Mouse (Mus musculus) B cell, adult 2 months (primary cell): ENCODE data around the gene Zfp526.

ENCODE experiments used
- DNase-seq, 2 experiments: peaks; one replicate each; pipeline ENCODE4 v3.0.0; 2022

Zfp526 gene

DNA sequence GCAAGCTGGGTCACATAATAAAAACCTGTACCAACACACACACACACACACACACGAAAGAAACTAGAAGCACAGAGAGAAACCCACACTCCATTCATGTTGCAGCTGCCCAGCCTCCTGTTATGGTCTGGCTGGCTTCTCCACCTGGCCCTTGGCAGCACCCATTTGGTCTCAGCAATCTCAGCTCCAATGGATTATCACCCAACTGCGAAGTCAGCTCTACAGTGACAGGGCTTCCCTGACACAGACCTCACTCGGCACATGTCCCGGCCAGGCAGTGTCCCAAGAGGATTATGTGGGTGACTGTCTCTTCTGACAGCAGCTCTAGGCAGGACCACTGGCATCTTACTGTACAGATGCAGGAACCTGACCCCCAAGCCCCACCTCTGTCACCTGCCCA lies 10.7 kb upstream of the Zfp526 start:
- no peak for DNase-seq

DNA sequence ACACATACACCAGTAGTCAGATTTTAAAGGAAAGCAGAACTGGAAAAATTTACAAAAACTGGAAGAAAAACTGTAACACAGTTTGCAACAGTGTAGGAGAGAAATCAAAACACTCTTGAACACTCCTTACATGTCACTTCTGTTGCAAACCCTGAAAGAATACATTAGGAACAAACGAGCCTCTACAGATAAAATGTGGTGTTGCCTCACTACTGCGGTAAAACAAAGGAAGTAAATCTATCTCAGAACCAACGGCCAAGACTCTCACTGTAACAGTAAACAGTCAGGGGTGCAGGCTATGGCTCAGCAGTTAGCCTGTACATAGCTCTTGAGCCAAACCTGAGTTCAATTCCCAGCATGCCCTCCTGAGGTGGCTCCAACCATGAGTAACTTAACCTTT lies 8.1 kb upstream of the Zfp526 start:
- DNase-seq, result no peak

DNA sequence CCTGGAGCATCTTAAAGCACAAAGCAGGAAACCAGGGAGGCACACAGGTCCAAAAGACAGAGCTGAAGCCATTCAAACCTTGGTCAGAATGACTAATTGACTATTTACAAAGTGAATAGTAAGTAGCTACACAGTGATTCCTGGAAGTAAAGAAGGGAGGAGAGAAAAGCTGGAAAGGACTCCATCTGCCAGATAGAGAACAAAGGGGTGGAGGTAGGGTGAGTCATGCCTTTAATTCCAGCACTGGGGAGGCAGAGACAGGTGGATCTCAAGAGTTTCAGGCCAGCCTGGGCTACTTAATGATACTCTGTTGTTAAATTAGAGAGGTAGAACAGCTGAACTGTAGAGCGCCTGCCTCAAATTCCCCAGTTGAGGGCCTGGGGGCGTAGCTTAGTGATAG lies 7.1 kb upstream of the Zfp526 start:
- DNase-seq, result no peak

DNA sequence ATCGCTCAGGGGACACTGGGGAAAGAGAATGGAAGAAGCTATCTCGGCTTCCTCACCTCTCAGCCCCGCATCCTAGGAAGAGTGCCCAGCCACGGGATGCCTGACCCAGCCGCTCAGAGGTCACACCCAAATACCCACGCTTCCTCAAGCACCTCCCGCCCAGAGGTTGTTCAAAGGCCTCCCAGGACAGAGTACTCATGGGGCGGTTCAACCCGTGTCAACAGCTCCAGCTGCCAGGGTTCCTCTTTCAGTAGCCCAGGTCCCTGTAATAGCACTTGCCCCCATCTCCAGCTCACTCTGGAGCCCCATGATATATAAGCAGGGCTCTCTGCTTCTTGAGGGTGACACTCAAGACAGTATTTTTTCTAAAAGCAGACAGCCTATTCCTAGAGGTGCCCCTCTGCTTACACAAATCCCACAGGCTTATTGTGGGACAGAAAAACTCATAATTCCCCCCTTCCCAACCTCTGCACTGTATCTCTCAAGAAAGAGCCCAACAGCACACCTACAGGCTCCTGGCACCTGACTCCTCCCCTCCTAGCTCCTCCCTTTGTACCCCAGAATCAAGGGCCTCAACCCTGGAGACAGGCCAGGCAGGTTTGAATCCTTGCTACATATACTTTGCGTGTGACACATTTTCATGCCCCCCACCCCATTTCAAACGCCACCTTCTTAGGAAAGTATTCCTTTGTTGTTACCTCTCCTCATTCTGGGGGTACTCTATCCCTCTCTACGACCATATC lies 3.4 kb upstream of the Zfp526 start:
- peak; percentile 30 to 34 for DNase-seq

DNA sequence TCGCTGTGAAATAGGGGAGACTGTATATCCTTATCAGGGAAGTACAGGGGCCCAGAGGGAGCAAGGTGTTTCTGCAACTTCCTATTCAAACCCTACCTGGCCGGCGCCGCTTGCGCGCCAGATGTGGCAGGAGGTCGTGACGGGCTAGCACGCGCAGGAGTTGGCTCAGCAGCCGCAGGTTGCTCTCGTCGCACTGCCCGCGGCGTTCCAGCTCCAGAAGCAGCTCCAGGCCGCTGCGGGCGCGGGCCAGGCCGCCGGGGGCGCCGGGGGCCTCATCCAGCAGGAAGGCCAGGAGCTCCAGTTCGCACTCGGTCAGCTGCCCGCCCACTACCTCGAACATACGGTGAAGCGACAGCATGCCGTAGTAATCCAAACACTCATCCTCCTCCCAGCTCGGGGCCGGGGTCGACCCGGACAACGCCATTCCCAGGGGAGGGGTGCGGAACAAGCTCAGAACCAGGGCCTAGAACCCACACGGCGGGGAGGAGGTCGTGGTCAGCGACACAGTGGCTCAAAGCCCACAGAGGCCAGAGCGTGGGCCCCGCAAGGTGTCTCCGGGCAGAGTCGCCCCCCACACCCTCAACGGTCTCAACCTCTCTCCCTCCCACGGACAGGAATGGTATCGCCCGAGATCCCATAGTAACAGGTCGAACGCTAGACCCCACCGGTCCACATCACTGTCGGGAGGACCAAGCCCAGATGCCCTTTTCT lies 2.4 kb upstream of the Zfp526 start:
- peak; percentile 51 to 54 for DNase-seq

DNA sequence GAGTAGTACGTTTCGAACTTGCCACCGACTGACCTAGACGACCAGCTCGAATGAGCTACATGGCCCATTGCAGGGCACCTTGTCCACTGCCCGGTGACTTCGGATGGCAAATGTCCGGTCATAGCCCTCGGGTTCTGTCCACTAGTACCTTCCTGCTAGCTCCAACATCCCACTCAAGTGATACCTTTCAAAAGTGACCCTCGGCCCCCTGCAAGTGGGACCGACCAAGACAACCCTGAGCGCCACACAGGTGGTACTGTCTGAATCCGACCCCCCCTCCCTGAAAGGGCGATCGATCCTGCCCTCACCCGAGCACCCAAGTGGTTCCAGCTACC lies 1.8 kb upstream of the Zfp526 start:
- DNase-seq, result no peak

DNA sequence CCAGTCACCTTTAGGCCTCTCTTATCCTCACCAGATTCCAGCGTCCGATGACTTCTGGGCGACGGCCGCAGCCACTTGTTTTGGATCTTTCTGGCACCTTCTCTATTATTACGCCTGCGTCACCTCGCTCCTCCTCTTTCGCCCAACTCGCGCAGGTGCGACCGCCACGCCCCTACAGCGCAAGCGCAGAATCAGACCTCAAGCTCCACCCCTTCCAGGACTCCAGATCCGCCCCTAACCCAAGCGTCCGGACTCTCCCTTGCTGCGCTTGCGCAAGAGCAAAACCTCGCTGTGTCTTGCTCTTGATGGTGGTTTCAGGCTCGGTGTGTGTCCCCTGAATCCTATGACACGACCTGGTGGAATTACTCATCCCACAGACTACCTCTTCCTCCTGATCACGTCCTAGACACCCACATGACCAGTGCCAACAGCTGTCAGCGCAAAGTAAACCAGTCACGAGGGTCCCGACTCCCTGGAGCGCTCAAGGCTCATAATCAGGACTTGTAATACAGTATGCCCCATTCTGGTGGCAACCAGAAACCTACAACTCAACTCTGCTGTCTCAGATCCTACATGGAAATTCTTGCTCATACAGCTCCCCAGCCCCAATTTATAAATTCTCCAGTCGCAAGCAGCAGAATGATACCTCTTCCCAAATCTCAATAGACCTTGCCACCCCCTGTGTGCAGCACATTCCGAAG lies 1.3 kb upstream of the Zfp526 start:
- DNase-seq, result peak; percentile 97 to 98

DNA sequence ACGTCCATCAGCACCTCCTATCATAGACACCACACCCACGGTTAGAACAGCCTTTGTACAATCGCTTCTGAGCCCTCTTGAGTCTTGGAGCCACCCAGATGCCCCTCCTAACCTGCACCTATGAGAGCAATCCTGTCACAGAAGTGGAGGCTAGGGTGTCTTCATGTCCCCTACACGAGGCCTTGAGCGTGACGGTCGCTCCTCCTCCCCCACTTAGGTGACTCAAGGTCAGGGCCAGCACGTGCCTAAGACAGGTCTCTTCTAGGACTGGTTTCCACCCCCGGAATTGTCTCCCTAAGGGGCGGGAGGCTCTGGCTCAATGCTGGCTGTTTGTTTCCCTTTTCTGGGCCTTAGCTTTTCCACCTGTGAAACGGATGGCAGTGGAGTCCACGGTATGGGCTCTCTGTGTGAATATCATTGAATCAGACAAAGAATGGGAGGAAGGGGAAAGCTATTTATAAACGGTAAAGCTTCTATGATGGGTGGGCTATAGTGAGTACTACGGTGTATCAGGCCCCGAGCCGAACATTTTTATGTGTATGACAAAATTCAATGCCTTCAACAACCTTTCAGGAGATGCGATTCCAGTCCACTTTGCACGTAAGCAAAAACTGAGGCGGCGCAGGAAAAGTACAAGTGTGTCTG lies 646 bp upstream of the Zfp526 start, which contains the start of gene Dedd2:
Dedd2 (minus strand) TSS at position 159 of the 645 bp plus-strand sequence.
- DNase-seq, result peak; percentile 33

DNA sequence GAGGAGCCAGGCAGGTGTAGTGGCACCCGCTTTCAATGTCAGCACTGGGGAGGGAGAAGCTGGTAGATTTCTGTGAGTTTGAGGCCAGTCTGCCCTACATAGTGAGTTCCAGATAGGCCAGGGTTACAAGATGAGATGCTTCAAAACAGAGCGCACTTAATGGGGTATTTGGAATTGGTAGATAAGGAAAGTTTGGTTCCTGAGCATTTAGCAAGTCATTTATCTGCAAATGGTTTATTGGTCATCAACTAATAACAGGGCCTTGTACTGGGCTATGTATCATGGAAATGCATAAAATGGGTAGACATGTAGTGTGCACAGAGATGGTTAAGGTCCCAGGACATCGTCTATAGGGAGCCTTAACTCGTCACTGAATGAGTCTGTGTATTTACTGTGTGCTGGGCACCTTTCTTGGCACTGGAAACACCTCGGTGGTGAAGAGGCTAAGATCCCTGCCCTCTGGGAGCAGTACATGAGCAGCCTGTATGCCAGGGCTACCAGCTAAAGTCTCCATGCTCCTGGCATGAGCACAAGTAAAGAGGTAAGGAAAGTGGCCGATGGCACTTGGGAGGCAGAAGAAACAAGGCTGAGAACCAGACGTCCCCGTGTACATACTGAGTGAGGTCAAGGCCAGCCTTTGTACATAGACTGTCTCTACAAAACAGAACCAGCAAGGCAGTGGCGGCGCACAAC lies 1.2 kb downstream of the Zfp526 start:
- no peak for DNase-seq

DNA sequence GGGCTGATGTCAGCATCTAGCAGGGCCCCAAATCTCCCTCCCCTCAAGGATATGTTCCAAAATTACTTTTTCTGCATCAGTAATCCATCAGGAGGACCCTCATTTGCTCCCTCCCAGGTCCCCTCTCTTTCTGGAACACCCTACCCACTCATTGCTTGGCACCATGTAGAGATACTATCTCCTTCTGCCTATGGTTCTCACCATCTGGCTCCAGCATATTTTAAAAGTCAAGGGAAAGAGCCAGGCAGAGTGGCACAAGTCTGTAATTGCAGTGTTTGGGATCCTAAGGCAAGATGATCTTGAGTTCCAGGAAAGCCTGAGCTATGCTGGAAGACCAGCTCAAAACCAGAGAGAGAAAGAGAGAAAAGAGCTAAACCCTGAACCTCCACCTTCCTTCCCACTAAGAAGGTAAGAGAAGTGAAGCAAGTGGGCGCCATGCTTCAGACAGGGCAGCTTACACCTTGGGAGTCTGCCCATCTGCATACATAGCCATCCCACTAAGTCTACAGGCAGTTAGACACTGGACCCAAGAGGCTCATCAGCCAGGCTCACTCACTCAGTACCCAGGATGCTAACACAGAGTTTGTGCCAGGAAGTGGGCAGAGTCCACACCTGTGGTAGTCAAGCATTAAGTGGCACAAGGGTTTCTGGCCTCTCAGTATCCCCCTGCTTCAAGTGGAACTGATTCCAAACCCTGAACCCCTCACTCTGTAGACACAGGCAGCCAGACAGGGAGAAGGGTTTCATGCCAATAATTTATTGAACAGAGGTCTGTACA lies 6.5 kb downstream of the Zfp526 start:
- DNase-seq, result no peak

DNA sequence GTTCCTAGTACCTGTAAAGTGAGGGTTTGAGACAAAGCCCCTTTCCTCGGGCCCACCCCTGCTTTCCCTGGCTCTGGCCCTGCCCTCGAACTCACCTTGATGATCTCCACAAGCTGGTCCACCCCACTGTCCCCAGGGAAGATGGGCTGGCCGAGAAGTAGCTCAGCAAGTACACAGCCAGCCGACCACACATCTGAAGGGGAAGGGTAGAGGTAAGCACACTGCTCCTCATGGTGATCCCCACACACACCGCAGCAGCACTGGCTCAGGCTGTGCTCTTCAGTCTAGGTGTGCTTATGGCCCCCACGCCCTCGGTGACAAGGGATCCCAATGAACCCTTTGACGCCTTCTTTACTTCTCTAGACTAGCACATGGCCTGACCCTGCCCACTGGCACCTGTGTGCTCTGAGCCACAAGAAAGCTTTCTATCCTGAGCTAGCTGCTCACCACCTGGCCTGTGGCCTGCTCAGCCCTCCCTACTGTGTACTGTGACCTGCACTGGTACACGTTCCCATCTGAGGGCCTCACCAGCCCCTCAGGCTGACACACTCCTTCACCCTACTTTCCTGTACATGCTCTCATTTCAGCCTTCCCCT lies 9.6 kb downstream of the Zfp526 start:
- no peak for DNase-seq

DNA sequence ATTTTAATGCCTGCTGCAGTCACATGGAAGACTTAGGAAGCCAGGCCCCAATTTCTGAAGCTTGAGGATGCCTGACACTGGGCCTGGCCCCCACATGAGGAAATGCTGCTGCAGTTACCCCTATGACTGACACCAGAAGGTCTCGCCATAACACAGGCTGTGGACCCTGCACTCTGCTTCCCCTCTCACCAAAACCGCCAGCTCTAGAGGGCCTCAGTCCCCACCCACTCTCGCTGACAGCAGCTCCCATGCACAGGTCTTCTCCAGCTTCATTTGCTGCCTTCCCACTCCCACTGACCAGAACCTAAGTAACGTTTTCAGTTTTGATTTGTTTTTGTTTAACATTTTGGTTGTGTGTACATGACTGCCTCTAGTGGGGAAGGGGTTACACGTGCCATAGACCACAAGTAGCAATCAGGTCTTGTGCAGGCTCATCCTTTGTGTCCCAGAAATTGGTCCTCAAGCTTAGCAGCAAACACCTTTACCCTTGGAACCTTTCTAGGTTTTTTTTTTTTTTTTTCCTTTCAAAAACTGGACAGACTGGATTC lies 10.9 kb downstream of the Zfp526 start:
- no peak for DNase-seq

DNA sequence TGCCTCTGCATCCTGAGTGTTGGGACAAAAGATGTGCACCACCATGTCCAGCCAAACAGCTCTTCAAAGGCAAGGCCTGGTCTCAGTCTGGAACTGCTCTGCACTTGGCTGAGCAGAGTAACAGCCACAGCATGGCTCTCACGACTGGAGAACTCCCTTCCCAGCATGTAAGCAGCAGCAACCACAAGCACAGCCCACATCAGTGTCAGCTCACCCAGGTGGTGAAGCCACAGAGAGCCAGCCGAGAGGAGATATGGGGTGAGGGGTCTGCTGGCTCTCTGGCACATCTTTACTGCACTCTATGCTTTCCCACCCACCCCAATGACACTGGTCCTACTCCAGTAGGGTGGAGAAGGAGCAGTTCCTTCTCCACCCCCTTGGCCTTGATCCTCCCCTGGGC lies 11.8 kb downstream of the Zfp526 start:
- DNase-seq, result no peak

DNA sequence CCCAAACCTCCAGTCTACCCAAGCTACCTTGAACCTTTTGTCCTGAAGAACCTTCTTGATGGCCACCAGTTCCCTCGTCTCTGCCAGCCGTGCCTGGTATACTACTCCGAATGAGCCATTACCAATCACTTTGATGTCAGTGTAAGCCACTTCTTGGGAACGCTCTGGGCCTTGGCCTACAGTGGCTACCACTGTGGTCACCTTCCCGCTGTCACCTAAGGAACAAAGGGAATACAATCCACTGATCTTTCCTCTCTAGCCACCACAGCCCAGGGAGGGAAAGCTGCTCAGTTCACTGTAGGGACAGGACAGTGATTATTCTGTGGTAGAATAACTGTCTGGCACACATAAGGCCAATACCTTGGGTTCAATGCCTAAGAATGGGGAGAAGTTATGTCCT lies 14.3 kb downstream of the Zfp526 start:
- no peak for DNase-seq

DNA sequence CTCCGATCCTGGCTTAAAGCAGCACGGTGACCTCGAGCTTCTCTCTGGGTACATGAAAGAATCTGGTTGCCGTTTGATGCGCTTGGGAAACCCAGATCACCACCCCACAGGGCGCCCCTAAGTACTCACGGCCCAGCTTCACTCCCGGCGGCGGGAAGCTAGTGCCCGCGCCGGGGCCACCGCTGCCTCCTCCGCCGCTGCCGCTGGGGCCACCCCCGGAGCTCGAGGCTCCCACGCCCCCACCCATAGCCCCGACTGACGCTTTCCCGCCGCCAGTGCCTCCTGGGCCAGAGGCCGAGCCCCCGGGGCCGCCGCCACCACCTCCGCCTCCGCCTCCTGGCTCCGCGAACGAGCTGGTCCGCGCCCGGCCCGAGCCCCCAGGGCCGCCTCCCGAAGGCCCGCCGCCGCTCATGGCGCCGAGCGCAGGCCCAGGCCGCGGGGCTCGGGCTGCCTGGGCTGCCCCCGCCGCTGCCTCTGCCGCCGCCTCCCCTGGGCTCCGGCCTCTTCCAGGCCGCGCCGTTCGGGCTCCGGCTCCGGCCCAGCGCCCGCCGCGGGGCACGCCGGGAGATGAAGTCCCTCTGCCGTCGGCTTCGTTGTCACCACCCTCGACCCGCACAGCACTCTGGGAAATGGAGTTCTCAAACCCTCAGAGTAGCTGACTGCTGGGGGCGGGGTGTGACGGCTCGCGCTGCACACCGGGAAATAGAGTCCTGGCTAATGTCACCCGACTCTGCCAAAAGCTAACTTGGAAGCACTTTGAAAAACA lies 16.2 kb downstream of the Zfp526 start, which contains the start of gene Gsk3a:
Gsk3a (minus strand) TSS at position 603 of the 766 bp plus-strand sequence.
- peak; percentile 97 to 98 for DNase-seq

DNA sequence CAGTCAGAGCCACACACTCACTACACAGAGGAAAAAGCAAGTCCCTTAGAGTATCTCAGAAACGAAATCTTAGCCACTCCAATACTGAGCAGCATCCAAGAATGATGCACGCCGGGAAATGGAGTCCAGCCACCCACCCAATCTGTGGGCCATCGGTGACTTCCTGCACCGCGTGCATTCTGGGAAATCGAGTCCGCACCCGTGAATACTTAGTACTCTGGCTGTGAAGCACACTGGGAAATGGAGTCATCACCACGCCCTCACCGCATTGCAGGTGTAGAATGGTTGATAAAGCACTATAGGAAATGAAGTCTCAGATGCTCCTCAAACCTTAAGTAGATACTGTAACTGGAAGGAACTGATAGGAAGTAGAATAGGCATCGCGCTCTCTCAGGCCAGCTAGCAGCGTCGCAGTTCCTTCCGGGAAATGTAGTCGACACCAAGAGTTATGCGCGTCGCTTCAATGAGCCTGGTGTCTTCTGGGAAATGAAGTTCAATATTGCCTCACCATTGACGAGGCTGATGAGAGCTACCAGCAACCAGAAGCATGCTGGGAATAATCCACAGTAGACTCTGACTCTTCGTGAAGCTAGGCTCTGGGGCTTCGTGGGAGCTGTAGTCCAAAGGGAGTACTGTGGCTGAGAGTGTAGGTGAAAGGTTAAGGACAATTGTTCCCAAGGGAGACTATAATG lies 16.9 kb downstream of the Zfp526 start:
- DNase-seq, result peak; percentile 91 to 93

DNA sequence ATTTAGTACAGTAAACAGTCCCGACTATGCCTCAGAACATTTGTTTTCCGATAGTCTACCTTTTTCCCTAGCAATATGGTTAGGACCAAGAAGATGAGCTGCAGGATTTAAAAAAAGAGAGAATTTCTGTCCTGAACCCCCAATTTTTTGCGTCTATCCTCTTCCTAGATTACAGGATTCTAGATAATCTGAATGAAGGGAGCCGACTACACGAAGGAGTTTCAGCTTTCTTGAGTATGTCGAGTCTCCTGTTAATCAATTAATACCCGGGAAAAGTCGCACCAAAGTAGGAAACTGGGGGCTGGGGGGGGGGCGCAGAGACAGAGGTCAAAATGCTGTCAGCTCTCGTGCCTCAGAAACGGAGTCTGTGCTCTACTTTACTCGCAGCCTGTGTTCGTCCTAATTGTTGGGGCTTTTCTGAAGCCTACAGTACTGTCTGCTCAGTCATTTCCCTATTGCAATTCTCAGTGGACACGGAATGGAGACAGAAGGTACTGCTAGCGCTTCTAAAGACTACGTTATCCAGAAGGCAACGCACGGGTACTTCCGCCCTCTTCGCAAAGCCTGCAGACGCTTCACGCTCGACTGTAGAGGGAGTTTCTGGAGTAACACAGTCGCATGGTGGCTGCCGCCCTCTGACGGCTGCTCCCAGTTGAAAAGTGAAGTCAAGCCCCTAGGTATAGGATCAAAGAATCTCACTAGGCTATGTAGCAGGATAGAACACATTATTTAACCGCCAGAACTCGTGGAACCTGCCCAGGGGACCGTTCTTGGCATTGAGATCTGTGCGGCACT lies 17.8 kb downstream of the Zfp526 start:
- DNase-seq, result peak; percentile 76 to 80

DNA sequence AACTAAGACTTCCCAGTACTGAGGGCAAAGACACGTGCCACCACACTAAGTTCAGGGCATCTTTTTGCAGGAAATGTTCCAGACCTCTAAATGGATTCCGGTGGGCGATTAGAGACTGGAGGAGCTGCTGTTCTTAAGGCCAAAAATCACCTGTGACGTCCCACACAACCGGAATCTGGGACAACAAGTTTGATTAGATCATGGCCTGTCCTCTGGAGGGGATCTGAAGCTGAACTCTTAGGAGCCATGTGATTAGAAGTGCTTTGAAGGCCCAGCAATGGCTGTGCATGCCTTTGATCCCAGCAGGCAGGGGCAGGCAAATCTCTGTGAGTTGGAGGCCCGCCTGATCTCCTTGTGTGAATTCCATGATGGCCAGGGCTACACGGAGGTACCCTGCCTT lies 19.4 kb downstream of the Zfp526 start:
- no peak for DNase-seq

DNA sequence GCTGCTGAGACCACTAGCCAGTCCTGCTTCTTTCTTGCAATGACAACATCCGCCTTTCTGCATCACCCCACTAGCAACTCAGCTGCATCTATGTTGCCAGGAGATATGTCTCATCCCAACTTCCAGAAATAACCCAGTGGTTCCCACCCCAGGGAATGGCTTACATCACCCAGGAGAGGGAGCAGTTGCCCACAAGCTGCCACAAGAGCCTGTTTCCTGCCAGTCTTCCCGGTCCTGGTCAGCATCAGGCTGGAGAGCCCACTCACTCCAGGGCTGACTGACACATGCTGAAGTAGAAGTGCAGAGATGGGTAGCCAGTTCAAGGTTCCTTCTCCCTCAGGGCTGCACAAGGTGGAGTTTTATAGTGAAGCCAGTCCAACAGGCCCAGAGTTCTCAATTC lies 19.8 kb downstream of the Zfp526 start:
- no peak for DNase-seq
